Mouse (Mus musculus) forebrain, embryonic 11.5 days (tissue): Measurements from ENCODE around the gene Setd4. TPM values are rescaled to one million over a fixed set of nuclear protein-coding genes. Genes with fewer than 3 reads are reported as not detected.

ENCODE experiments used
- ATAC-seq: fragments of 200-750 bp; cut with Nextera tagmentation; replicated peaks from 2 replicates; pipeline ENCODE4 v1.8.0; 2017; ENCODE audit warnings: moderate TSS enrichment; ENCODE audit not compliant: low FRiP score
- DNase-seq: peaks from one replicate; pipeline ENCODE4 v3.0.0-alpha.2; 2017; ENCODE audit warnings: low spot score
- H3K27ac ChIP-seq: fragments of 300-500 bp; sonication (generic); 2 replicates; pipeline ENCODE4 v1.5.1; 2014; ENCODE audit warnings: low read depth, low read length
- H3K27me3 ChIP-seq: fragments of 300-500 bp; sonication (generic); 2 replicates; pipeline ENCODE4 v1.6.1; 2014; ENCODE audit warnings: mild to moderate bottlenecking, low read length, mixed read lengths; ENCODE audit not compliant: control insufficient read depth, insufficient read depth
- H3K36me3 ChIP-seq: fragments of 300-500 bp; sonication (generic); 2 replicates; pipeline ENCODE4 v1.6.1; 2014; ENCODE audit warnings: mild to moderate bottlenecking, low read length, moderate library complexity, mixed read lengths; ENCODE audit not compliant: control insufficient read depth, insufficient read depth
- H3K4me1 ChIP-seq: fragments of 300-500 bp; sonication (generic); replicated peaks from 2 replicates; pipeline ENCODE4 v1.6.1; 2014; ENCODE audit warnings: low read length, mixed read lengths; ENCODE audit not compliant: control insufficient read depth, insufficient read depth
- H3K4me2 ChIP-seq: fragments of 300-500 bp; sonication (generic); 2 replicates; pipeline ENCODE4 v1.6.1; 2014; ENCODE audit warnings: low read depth, mild to moderate bottlenecking, low read length, moderate library complexity, mixed read lengths; ENCODE audit not compliant: severe bottlenecking
- H3K4me3 ChIP-seq: fragments of 300-500 bp; sonication (generic); 2 replicates; pipeline ENCODE4 v1.5.1; 2014; ENCODE audit warnings: low read depth, low read length
- H3K9ac ChIP-seq: fragments of 300-500 bp; sonication (generic); 2 replicates; pipeline ENCODE4 v1.6.1; 2014; ENCODE audit warnings: low read length
- H3K9me3 ChIP-seq: fragments of 300-500 bp; sonication (generic); 2 replicates; pipeline ENCODE4 v1.6.1; 2016; ENCODE audit warnings: low read length, mixed read lengths; ENCODE audit not compliant: control insufficient read depth
- WGBS: fragments of 180-500 bp; shearing (Covaris S2); extraction: QIAGEN DNeasy Blood & Tissue Kit; methylation state at CpG from one replicate; pipeline ENCODE4 v1.1.7; 2014; 5-methylcytosine and 5-hydroxymethylcytosine counted together
- polyA plus RNA-seq: library from polyadenylated mRNA; unstranded; fragments of >200 nt; fragmentation: Nextera tagmentation; extraction: Ambion mirVana; gene quantifications from 2 replicates; pipeline ENCODE4 v1.2.1, GENCODE M21; 2014

Gene Setd4
- polyA plus RNA-seq, 1 experiment from 2014 or later: 15.9 TPM

DNA sequence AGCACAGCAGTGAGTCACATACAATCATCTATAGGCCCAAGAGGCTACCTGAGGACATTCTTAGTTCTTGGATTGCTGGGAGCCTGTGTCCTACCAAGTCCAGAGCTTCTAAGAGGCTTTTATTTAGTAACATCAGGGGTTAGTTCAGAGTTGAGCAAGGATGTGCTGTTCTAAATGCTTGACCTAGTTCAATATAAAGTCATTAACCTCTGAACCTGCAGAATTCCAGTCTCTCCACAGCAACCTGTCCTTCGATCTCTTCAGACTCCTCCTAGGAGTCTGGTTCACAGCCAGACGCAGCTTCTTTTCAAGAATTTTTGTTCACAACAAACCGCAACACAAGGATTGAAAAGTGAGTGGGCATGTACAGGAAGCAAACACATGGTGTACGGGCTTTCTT is 7.1 kb upstream of the Setd4 start:
- 90% methylated on average over 4 of the region's 4 CpGs for WGBS

GRCm38 (mm10) chr16:93609796-93610195 is 5.9 kb upstream of the Setd4 start:
- Histone ChIP-seq H3K36me3 (no peaks in the 10 kb centered on the region), H3K4me1 (no peaks in the 10 kb centered on the region), H3K27ac (no peak overlapping the region), H3K4me2 (no peak overlapping the region), H3K9ac (no peak overlapping the region), H3K27me3 (no peaks in the 10 kb centered on the region), H3K9me3 (no peaks in the 10 kb centered on the region), H3K4me3 (no peak overlapping the region)
- DNase-seq: no peak
- no peak for ATAC-seq
- WGBS: 94% methylated on average over 4 of the region's 4 CpGs

More for the DNA sequence above, 7.1 kb upstream of the Setd4 start:
- Histone ChIP-seq H3K36me3 (no peaks in the 10 kb centered on the region), H3K4me2 (no peak overlapping the region), H3K4me1 (no peaks in the 10 kb centered on the region), H3K27ac (no peak overlapping the region), H3K9ac (no peak overlapping the region), H3K9me3 (no peaks in the 10 kb centered on the region), H3K4me3 (no peak overlapping the region), H3K27me3 (no peaks in the 10 kb centered on the region)
- ATAC-seq (no peak), DNase-seq (no peak)

GRCm38 (mm10) chr16:93608731-93609130 is 4.9 kb upstream of the Setd4 start:
- Histone ChIP-seq H3K4me2 (peak overlapping the region; percentile 85; the same call in 1 of the 2 replicates), H3K9me3 (no peaks in the 10 kb centered on the region), H3K36me3 (no peaks in the 10 kb centered on the region), H3K27me3 (no peaks in the 10 kb centered on the region), H3K9ac (no peak overlapping the region), H3K27ac (no peak overlapping the region), H3K4me1 (no peaks in the 10 kb centered on the region), H3K4me3 (peak overlapping the region; percentile 56)
- 74% methylated on average over 8 of the region's 8 CpGs for WGBS
- DNase-seq (no peak), ATAC-seq (no peak)

DNA sequence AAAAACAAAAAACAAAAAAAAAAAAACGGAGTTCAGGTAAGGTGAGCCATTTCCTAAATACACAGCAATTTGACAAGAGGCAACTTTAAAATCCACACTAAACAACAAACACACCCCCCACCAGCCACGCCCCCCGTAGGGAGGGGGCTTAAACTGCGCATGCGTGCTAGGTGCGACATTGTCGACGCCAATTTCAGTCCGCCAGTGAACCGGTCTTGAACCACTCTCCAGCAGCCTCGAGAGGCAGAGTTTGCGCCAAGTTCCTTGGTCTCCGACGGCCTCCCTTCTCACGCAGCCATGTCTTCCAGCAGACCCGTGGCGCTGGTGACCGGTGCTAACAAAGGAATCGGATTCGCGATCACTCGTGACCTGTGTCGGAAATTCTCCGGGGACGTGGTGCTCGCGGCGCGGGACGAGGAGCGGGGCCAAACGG is 3.8 kb upstream of the Setd4 start:
- Histone ChIP-seq H3K4me3 (peak overlapping the region; percentile 56), H3K27ac (no peak overlapping the region), H3K9me3 (no peaks in the 10 kb centered on the region), H3K9ac (peak overlapping the region; percentile 78), H3K4me1 (no peaks in the 10 kb centered on the region), H3K27me3 (no peaks in the 10 kb centered on the region), H3K36me3 (no peaks in the 10 kb centered on the region), H3K4me2 (peak overlapping the region; percentile 85)
- WGBS: under 1% methylated on average over 32 of the region's 32 CpGs
- ATAC-seq: peak; percentile 49; the same call in 1 of the 2 replicates
- peak; percentile 91 for DNase-seq

DNA sequence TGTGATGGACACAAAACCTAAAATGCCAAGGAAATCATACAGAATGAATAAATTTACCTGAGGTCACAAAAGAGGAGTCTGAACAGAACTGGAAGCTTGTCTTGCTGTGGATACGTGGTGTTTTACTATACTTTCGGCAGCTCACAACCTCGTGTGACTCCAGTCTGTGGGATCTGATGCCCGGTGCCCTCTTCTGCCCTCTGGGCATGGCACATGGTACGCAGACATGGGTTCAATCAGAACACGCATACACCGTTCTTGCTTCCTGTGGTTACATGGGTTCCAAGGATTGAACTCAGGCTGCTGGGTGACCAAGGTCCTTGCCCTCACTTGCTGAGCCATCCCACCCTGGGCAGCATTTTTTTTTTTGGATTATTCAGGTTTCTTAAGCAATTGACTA is 2.3 kb upstream of the Setd4 start:
- H3K36me3 ChIP-seq: no peaks in the 10 kb centered on the region
- ATAC-seq (no peak), DNase-seq (no peak)
- H3K4me1 ChIP-seq: no peaks in the 10 kb centered on the region
- no peak overlapping the region for H3K27ac ChIP-seq
- 89% methylated on average over 7 of the region's 7 CpGs for WGBS
- H3K9ac ChIP-seq: no peak overlapping the region
- no peak overlapping the region for H3K4me2 ChIP-seq
- no peaks in the 10 kb centered on the region for H3K27me3 ChIP-seq
- H3K9me3 ChIP-seq: no peaks in the 10 kb centered on the region
- H3K4me3 ChIP-seq: no peak overlapping the region

DNA sequence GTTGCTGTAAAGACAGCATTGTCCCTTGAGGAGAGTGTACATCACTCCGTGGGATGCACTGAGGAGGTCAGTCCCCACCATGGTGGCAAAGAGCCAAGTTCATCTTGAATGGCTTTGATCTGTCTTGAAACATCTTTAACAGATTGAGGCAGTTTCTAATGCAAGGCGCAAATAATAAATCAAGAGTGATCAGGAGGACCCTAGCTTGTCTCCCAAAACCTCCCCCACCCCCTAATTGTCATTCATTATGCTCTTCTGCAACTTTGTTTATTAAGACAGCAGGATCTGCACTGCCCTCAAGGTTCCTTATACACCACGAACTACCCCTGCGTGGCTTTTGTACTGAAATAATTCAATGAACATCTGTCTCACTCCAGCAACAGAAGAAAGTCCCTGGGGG is 1.7 kb upstream of the Setd4 start, which contains the start of gene Cbr1:
Gene Cbr1, plus strand, starts transcription at position 301 of the 400 bp plus-strand sequence.
- ATAC-seq: no peak
- WGBS: 66% methylated on average over 4 of the region's 4 CpGs
- no peak within 1 kb of the TSS for H3K27ac ChIP-seq
- DNase-seq: no peak
- no peaks in the 10 kb centered on the region for H3K36me3 ChIP-seq
- peak within 1 kb of the TSS; percentile 57; the same call in 1 of the 2 replicates for H3K4me3 ChIP-seq
- peak within 1 kb of the TSS; percentile 73 for H3K4me2 ChIP-seq
- no peak within 1 kb of the TSS for H3K9ac ChIP-seq
- no peaks in the 10 kb centered on the region for H3K9me3 ChIP-seq
- no peaks in the 10 kb centered on the region for H3K27me3 ChIP-seq
- no peaks in the 10 kb centered on the region for H3K4me1 ChIP-seq

DNA sequence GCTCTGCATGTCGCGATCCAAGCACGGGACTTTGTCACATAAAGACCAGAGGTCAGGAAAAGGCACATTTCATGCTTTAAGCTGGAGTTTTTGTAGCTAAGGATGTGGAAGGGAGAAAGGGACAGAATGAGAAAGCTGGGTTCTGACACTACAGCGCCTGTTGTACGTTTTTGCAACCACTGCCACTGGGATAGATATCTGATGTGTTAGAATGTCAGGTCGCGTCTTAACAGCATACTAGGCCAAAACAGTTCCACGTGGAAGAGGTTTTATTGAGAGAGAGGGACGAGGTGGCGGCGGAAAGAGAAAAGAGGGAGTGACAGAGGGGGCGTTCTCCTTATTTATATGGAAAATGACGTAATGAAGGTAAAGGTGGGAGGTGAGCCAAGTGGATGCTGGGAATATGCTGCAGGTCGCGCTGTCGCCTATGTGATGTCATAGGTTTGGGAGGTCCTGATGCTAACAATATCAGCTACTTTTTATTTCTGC is 662 bp upstream of the Setd4 start:
- 4% methylated on average over 16 of the region's 16 CpGs for WGBS
- ATAC-seq (no peak), DNase-seq (peak; percentile 62)
- no peaks in the 10 kb centered on the region for H3K4me1 ChIP-seq
- peak overlapping the region; percentile 79 for H3K9ac ChIP-seq
- no peaks in the 10 kb centered on the region for H3K36me3 ChIP-seq
- H3K9me3 ChIP-seq: no peaks in the 10 kb centered on the region
- H3K27me3 ChIP-seq: no peaks in the 10 kb centered on the region
- peak overlapping the region; percentile 73 for H3K4me2 ChIP-seq
- no peak overlapping the region for H3K27ac ChIP-seq
- H3K4me3 ChIP-seq: peak overlapping the region; percentile 57

GRCm38 (mm10) chr16:93599461-93599860 is 4.4 kb downstream of the Setd4 start:
- no peak overlapping the region for H3K9ac ChIP-seq

GRCm38 (mm10) chr16:93597551-93597950 is 6.3 kb downstream of the Setd4 start:
- Histone ChIP-seq H3K4me3 (no peak overlapping the region), H3K36me3 (no peaks in the 10 kb centered on the region), H3K9ac (no peak overlapping the region), H3K27ac (no peak overlapping the region), H3K4me2 (no peak overlapping the region), H3K27me3 (no peaks in the 10 kb centered on the region), H3K9me3 (no peaks in the 10 kb centered on the region), H3K4me1 (no peaks in the 10 kb centered on the region)
- ATAC-seq: no peak
- DNase-seq: no peak
- WGBS: 94% methylated on average over 9 of the region's 9 CpGs

More at GRCm38 (mm10) chr16:93599461-93599860, 4.4 kb downstream of the Setd4 start:
- ATAC-seq: no peak
- WGBS: 90% methylated on average over 6 of the region's 6 CpGs
- Histone ChIP-seq H3K27ac (no peak overlapping the region), H3K4me3 (no peak overlapping the region), H3K9me3 (no peaks in the 10 kb centered on the region), H3K4me1 (no peaks in the 10 kb centered on the region), H3K4me2 (no peak overlapping the region), H3K36me3 (no peaks in the 10 kb centered on the region), H3K27me3 (no peaks in the 10 kb centered on the region)
- no peak for DNase-seq
